Mouse (Mus musculus) inflammation-experienced regulatory T-cells (primary cell): ENCODE data around the gene Zfp128. TPM values are rescaled to one million over a fixed set of nuclear protein-coding genes. Genes with fewer than 3 reads are reported as not detected.

Experiments used
- polyA plus RNA-seq, 2 experiments: library from polyadenylated mRNA; unstranded; fragments of 100-300 nt; shearing (Covaris generic); gene quantifications; one replicate each; pipeline ENCODE4 v1.2.1; 2017

Gene Zfp128
- polyA plus RNA-seq = 1 to 10 TPM; 4.5 to 4.6 TPM

GRCm38 (mm10) chr7:12880911-12881660 lies at the start of gene Zfp128:
Gene Zfp128, plus strand, starts transcription at chr7:12881177.

GRCm38 (mm10) chr7:12834162-12835120 lies 46.5 kb upstream of the Zfp128 start, which contains the start of gene Zfp110:
Gene Zfp110, plus strand, starts transcription at chr7:12834761.

GRCm38 (mm10) chr7:12897655-12898410 lies 16.9 kb downstream of the Zfp128 start, which contains the start of gene Zscan22:
Gene Zscan22, plus strand, starts transcription at chr7:12897815.

GRCm38 (mm10) chr7:12921705-12922465 lies 40.9 kb downstream of the Zfp128 start, which contains the start of gene Rps5:
Gene Rps5, plus strand, starts transcription at chr7:12922290.

GRCm38 (mm10) chr7:12927191-12927680 lies 46.3 kb downstream of the Zfp128 start, which contains the start of gene Rnf225:
Gene Rnf225, plus strand, starts transcription at chr7:12927416.

Other genes with a start within 250 kb of the Zfp128 start
- gene Vmn2r54, start 240.9 kb upstream of the Zfp128 start, polyA plus RNA-seq = not detected
- not detected for gene Vmn2r55, start 196.2 kb upstream of the Zfp128 start, polyA plus RNA-seq
- under 1 TPM in 1 of 2 experiments, not detected in 1; 0.37 TPM for gene Vmn2r56, start 146.2 kb upstream of the Zfp128 start, polyA plus RNA-seq
- 1 to 10 TPM; 2.6 to 3.3 TPM for gene Zscan18, start 77.5 kb upstream of the Zfp128 start, polyA plus RNA-seq
- 10 to 100 TPM; 11.9 to 14.9 TPM for gene Zfp329, start 62.3 kb upstream of the Zfp128 start, polyA plus RNA-seq
- gene Zfp110, start 46.4 kb upstream of the Zfp128 start, polyA plus RNA-seq = 10 to 100 TPM; 70.8 to 81.5 TPM
- gene Zscan22, start 16.6 kb downstream of the Zfp128 start, polyA plus RNA-seq = 10 to 100 TPM; 14.0 to 15.0 TPM
- 100 to 1,000 TPM; 775 to 910 TPM for gene Rps5, start 41.1 kb downstream of the Zfp128 start, polyA plus RNA-seq
- gene Rnf225, start 46.2 kb downstream of the Zfp128 start, polyA plus RNA-seq = under 1 TPM; 0.19 to 0.60 TPM
- 1 to 10 TPM; 5.7 to 7.1 TPM for gene Zfp324, start 84.7 kb downstream of the Zfp128 start, polyA plus RNA-seq
- gene Zfp446, start 96.7 kb downstream of the Zfp128 start, polyA plus RNA-seq = 10 to 100 TPM in 1 of 2 experiments, 1 to 10 TPM in 1; 8.5 to 12.4 TPM
- gene Slc27a5, start 117.0 kb downstream of the Zfp128 start, polyA plus RNA-seq = 1 to 10 TPM in 1 of 2 experiments, not detected in 1; 1.5 TPM
- 100 to 1,000 TPM; 109 to 136 TPM for gene Trim28, start 117.9 kb downstream of the Zfp128 start, polyA plus RNA-seq
- gene Zbtb45, start 128.9 kb downstream of the Zfp128 start, polyA plus RNA-seq = 10 to 100 TPM; 21.8 to 28.2 TPM
- gene Chmp2a, start 153.6 kb downstream of the Zfp128 start, polyA plus RNA-seq = 100 to 1,000 TPM; 261 to 280 TPM
- 100 to 1,000 TPM; 179 to 184 TPM for gene Ube2m, start 157.1 kb downstream of the Zfp128 start, polyA plus RNA-seq
- 1 to 10 TPM in 1 of 2 experiments, under 1 TPM in 1; 0.61 to 2.4 TPM for gene Mzf1, start 173.6 kb downstream of the Zfp128 start, polyA plus RNA-seq
- gene Vmn1r85, start 214.0 kb downstream of the Zfp128 start, polyA plus RNA-seq = under 1 TPM; 0.04 to 0.21 TPM
- gene Vmn1r86, start 238.7 kb downstream of the Zfp128 start, polyA plus RNA-seq = not detected